Mouse (Mus musculus) liver, embryonic 12.5 days (tissue): Measurements from ENCODE around the gene Itgb4. TPM values are rescaled to one million over a fixed set of nuclear protein-coding genes. Genes with fewer than 3 reads are reported as not detected.
A peak's percentile ranks its signal among the peaks of the same experiment; 100 is the strongest.

Source experiments
- ATAC-seq: fragments of 200-750 bp; cut with Nextera tagmentation; 2 replicates; pipeline ENCODE4 v1.8.0; 2017; ENCODE audit warnings: moderate number of reproducible peaks, mild to moderate bottlenecking, moderate library complexity
- H3K27ac ChIP-seq: fragments of 300-500 bp; sonication (generic); 2 replicates; pipeline ENCODE4 v1.5.1; 2016; ENCODE audit warnings: mild to moderate bottlenecking
- H3K27me3 ChIP-seq: fragments of 300-500 bp; sonication (generic); replicated peaks from 2 replicates; pipeline ENCODE4 v1.6.1; 2016; ENCODE audit warnings: mild to moderate bottlenecking, moderate library complexity
- H3K36me3 ChIP-seq: fragments of 300-500 bp; sonication (generic); 2 replicates; pipeline ENCODE4 v1.6.1; 2016; ENCODE audit warnings: mild to moderate bottlenecking, moderate library complexity
- H3K4me1 ChIP-seq: fragments of 300-500 bp; sonication (generic); 2 replicates; pipeline ENCODE4 v1.6.1; 2016
- H3K4me2 ChIP-seq: fragments of 300-500 bp; sonication (generic); 2 replicates; pipeline ENCODE4 v1.6.1; 2016; ENCODE audit warnings: mild to moderate bottlenecking, moderate library complexity
- H3K4me3 ChIP-seq: fragments of 300-500 bp; sonication (generic); 2 replicates; pipeline ENCODE4 v1.5.1; 2016; ENCODE audit warnings: mild to moderate bottlenecking, moderate library complexity
- H3K9ac ChIP-seq: fragments of 300-500 bp; sonication (generic); 2 replicates; pipeline ENCODE4 v1.6.1; 2016; ENCODE audit warnings: mild to moderate bottlenecking, moderate library complexity
- H3K9me3 ChIP-seq: fragments of 300-500 bp; sonication (generic); replicated peaks from 2 replicates; pipeline ENCODE4 v1.6.1; 2016; ENCODE audit warnings: mild to moderate bottlenecking, moderate library complexity
- WGBS: fragments of 180-500 bp; shearing (Covaris S2); methylation state at CpG from one replicate; pipeline ENCODE4 v1.1.7; 2016; ENCODE audit not compliant: insufficient replicate concordance; 5-methylcytosine and 5-hydroxymethylcytosine counted together
- polyA plus RNA-seq: library from polyadenylated mRNA; unstranded; fragments of >200 nt; fragmentation: Nextera tagmentation; extraction: Ambion mirVana; gene quantifications from 2 replicates; pipeline ENCODE4 v1.2.1, GENCODE M21; 2016

The Itgb4 gene
- 0.31 and 0.44 TPM in 2 replicates for polyA plus RNA-seq

DNA sequence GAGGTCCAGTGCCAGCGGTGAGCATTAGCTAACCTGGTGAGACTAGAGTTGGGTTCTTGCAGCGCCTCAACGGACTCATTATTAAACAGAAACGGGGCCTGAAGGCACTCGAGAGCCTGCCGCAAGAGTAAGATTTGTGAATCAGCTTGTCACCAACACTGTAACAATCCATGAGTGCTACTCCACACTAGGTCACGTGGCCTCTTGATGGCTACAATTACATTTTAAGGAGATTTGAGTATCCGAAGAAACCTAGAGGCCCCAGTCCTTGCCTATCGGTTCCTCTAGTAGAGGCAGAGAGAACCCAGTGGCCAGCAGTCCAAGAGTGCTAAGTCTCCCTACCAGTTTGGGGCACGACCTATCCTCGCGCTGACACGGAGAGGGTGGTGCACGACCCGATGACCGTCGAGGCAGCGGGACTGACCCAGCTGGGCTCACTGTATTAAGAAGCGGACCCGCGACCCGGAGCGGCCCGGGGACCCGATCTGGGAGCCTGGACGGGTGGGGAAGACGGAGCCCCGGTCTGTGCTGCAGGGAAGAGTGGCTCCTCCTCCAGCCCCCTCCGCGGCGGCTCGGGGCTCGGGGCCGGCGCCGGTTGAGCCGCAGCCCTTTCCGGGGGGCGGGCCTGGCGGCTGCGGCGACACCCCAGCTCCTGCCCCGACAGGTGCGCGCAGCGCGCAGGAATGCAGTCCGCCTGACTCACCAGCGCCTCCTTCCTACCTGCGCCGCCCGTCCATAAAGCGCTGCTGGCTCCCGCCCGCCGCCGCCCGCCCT lies at the start of gene Itgb4:
TSS of gene Itgb4 (plus strand) at position 401 of the 774 bp plus-strand sequence.
- no peaks in the 10 kb centered on the region for H3K9me3 ChIP-seq
- H3K9ac ChIP-seq: peak within 1 kb of the TSS; percentile 4; the same call in 1 of the 2 replicates
- H3K4me3 ChIP-seq: peak within 1 kb of the TSS; percentile 49
- H3K36me3 ChIP-seq: no peaks in the 10 kb centered on the region
- 10% methylated on average over 58 of the region's 58 CpGs for WGBS
- H3K27ac ChIP-seq: no peak within 1 kb of the TSS
- peak within 1 kb of the TSS; percentile 72 for H3K4me2 ChIP-seq
- peaks cover 69% of the 10 kb centered on the region for H3K27me3 ChIP-seq
- peak; percentile 24; the same call in 1 of the 2 replicates for ATAC-seq
- peaks cover 16% of the 10 kb centered on the region for H3K4me1 ChIP-seq

DNA sequence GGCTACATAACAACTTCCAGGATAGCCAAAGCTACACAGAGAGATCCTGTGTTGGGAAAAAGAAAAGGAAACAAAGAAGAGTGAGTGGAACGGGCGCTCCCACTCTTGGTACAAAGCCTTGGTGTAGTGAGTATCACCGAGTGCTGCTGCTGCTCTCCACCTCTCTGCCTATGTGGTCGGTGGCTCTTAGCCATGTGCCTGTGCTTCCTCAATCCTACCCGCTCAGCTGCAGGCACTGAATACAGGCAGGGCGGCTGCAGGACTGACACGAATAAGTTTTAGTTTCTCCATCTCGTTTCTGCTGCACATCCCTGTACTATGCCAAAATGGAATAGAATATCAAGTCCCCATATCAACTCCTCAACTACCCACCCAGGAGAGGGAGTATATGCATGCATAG lies 45.5 kb upstream of the Itgb4 start:
- Histone ChIP-seq H3K27me3 (no peaks in the 10 kb centered on the region), H3K4me3 (no peak overlapping the region), H3K4me2 (no peak overlapping the region), H3K4me1 (peaks cover 17% of the 10 kb centered on the region), H3K27ac (no peak overlapping the region), H3K9ac (no peak overlapping the region), H3K36me3 (peaks cover 49% of the 10 kb centered on the region), H3K9me3 (no peaks in the 10 kb centered on the region)
- 77% methylated on average over 8 of the region's 8 CpGs for WGBS
- no peak for ATAC-seq

DNA sequence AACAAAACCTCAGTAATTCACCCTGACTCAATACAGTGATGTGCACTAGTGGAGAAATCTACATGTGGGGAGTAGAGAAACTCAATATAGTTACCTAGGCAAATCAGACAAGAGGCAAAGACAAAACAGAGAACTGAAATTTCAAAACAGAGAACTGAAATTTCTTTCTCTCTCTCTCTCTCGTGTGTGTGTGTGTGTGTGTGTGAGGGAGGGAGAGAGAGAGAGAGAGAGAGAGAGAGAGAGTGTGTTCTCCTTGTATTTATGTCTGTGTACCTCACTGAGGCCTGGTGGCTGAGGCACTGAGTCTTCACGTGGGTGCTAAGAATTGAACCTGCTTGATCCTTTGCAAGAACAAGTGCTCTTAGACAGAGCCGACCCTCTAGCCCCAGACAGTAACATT lies 44.7 kb upstream of the Itgb4 start:
- Histone ChIP-seq H3K36me3 (peaks cover 43% of the 10 kb centered on the region), H3K9me3 (no peaks in the 10 kb centered on the region), H3K27ac (no peak overlapping the region), H3K4me3 (no peak overlapping the region), H3K4me2 (no peak overlapping the region), H3K4me1 (peaks cover 25% of the 10 kb centered on the region), H3K27me3 (no peaks in the 10 kb centered on the region), H3K9ac (no peak overlapping the region)
- no peak for ATAC-seq
- WGBS: 75% methylated on average over 2 of the region's 3 CpGs

DNA sequence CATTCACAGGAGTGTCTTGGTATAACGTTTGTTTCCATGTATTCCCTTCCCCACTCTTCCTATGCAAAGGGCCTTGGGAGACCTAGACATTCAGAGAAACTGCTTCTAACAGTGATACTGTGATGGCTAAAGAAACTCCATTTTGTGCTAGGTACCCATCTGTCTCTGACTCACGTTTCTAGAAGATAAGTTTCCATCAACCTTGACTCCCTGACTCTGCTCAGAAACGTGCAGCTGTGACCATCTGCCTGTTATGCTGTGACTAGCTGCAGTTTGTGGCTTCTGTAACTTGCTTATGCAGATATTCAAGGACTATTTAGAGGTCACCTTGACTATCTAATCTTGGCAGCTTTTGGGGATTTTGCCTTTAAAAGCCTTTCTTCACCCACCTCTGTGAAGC lies 43.3 kb upstream of the Itgb4 start:
- ATAC-seq: no peak
- 56% methylated on average over 3 of the region's 3 CpGs for WGBS
- no peak overlapping the region for H3K27ac ChIP-seq
- H3K4me1 ChIP-seq: peaks cover 31% of the 10 kb centered on the region
- H3K36me3 ChIP-seq: peaks cover 46% of the 10 kb centered on the region
- no peaks in the 10 kb centered on the region for H3K9me3 ChIP-seq
- H3K27me3 ChIP-seq: no peaks in the 10 kb centered on the region
- H3K4me3 ChIP-seq: no peak overlapping the region
- no peak overlapping the region for H3K9ac ChIP-seq
- H3K4me2 ChIP-seq: no peak overlapping the region

DNA sequence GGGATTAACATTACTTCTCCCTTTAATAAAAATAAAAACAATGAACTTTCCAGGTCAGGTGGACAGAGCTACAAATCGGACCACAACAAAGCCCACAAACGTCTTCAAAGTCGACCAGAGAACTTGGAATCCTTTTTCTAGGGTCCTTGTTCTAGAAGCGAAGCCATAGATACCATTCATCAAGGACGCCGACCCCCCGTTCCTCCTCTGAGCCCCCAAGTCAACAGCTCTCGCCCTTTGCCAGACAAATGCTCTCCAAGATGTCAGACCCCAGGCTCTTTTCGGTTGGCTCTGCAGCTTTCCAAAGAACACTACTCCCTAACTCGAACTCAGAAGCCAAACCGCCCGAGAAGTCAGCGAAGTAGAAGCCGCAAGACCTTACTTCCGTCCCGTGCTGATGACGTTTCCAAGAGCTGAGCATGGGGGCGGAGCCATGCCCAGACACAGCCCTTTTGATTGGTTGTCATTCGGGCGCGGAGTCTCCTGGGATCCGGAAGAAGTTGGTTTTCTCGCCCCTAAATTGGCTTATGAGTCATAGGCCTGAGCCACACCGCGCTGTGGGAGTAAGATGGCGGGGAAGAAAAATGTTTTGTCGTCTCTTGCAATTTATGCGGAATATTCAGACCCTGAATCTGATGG lies 41.3 kb upstream of the Itgb4 start, which contains the start of the genes Sap30bp and Recql5:
TSS of gene Sap30bp (plus strand) at position 175 of the 639 bp plus-strand sequence.
TSS of gene Recql5 (minus strand) at position 370 of the 639 bp plus-strand sequence.
- H3K27ac ChIP-seq: peak within 1 kb of the TSS; percentile 53; the same call in 1 of the 2 replicates
- H3K36me3 ChIP-seq: peaks cover 49% of the 10 kb centered on the region
- no peaks in the 10 kb centered on the region for H3K9me3 ChIP-seq
- peaks cover 31% of the 10 kb centered on the region for H3K4me1 ChIP-seq
- H3K4me3 ChIP-seq: peak within 1 kb of the TSS; percentile 84
- H3K27me3 ChIP-seq: no peaks in the 10 kb centered on the region
- peak; percentile 99 for ATAC-seq
- peak within 1 kb of the TSS; percentile 86 for H3K4me2 ChIP-seq
- peak within 1 kb of the TSS; percentile 83 for H3K9ac ChIP-seq
- under 1% methylated on average over 28 of the region's 28 CpGs for WGBS

DNA sequence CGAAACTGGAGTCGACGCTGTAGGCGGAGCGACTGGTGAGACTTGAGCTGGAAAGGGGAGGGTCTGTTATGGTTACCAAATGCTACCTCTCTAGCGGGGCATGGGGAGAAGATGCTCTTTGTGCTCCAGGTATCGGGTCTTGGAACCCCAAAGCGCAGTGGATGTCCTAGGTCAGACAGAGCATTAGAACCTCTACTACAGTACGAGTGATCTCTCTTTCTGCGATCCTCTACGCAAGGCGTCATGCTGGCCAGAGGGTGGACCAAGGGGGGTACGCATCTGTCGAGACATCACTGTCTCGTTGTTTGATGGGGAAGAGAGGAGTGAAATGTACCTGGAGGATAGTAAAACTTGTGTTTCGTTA lies 40.8 kb upstream of the Itgb4 start:
- WGBS: under 1% methylated on average over 16 of the region's 16 CpGs

DNA sequence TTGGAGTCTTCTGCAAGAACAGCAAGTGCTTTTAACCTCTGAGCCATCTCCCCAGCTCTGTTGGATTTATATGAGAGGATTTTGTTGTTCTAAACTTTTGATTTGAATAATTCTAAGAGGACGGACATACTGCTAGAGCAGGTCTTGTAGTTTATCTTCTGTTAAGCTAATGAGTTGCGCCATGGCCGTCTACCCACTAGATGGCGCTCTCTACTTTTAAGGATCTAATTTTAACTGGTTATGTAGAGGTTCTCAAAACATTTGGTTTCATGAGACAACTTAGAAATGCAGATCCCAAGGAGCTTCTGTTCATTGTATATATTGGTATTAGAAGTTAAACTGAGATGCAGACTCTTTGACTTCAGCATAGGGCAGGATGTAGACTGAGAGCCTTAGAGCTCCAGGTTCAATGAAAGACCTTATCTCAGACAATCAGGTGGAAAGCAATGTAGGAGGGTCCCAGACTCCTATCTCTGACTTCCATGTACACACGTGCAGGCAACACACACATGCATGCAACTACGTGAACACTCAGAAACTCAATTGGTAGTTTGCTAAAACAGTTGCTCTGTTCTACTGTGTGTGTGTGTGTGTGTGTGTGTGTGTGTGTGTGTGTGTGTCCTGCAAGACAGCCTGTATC lies 34.7 kb upstream of the Itgb4 start:
- Histone ChIP-seq H3K4me2 (no peak overlapping the region), H3K27ac (no peak overlapping the region), H3K4me1 (peaks cover 16% of the 10 kb centered on the region), H3K36me3 (peaks cover 96% of the 10 kb centered on the region), H3K27me3 (no peaks in the 10 kb centered on the region), H3K9ac (no peak overlapping the region), H3K4me3 (no peak overlapping the region), H3K9me3 (no peaks in the 10 kb centered on the region)
- ATAC-seq: peak; percentile 55; the same call in 1 of the 2 replicates
- 23% methylated on average over 6 of the region's 6 CpGs for WGBS

More for the DNA sequence above, 40.8 kb upstream of the Itgb4 start:
- Histone ChIP-seq H3K27ac (peak overlapping the region; percentile 53; the same call in 1 of the 2 replicates), H3K4me2 (peak overlapping the region; percentile 85), H3K4me3 (peak overlapping the region; percentile 84), H3K27me3 (no peaks in the 10 kb centered on the region), H3K36me3 (peaks cover 48% of the 10 kb centered on the region), H3K4me1 (peaks cover 31% of the 10 kb centered on the region), H3K9ac (peak overlapping the region; percentile 83), H3K9me3 (no peaks in the 10 kb centered on the region)
- peak; percentile 35 for ATAC-seq

DNA sequence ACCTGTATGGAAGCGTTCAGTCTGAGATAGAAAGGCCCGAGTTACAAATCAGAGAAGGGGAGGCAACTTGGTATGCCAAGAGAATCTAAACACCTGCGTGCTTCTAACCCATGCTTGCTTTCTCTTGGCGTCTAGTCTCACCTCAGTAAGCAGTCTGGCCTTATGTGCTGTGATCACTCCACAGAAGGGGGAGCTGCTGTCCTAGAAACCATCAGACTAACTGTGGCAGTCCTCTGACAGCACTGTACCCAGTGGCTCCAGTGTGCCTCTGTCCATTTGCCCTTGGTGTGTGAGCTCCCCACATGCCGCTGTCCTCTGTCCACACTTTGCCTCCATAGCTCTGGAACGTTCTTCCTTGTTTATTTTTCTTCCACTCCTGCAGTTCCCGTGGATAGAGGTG lies 32.5 kb upstream of the Itgb4 start:
- Histone ChIP-seq H3K4me3 (no peak overlapping the region), H3K27me3 (no peaks in the 10 kb centered on the region), H3K4me2 (no peak overlapping the region), H3K36me3 (peaks cover 95% of the 10 kb centered on the region), H3K9ac (no peak overlapping the region), H3K27ac (no peak overlapping the region), H3K9me3 (no peaks in the 10 kb centered on the region), H3K4me1 (peaks cover 10% of the 10 kb centered on the region)
- WGBS: 86% methylated on average over 7 of the region's 7 CpGs
- ATAC-seq: no peak

DNA sequence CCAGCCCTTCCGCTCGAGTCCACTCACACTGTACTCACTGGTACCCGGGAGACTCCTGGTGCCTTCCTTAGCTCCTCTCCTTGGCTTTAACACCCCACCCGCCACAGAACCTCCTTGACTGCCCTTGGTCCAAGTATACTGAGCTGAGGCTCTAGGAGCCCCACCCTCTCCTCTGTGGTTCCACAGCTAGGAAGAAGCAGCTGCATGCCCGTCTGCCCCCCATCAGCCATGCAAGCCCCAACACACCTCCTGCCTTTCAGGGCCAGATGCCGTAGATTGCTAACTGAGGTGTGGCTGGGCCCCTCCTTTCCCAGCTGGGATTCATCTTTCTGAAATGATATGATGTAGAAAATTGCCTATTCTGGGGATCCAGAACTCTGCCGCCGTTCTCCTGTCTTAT lies 29.3 kb upstream of the Itgb4 start:
- no peak overlapping the region for H3K4me3 ChIP-seq
- H3K4me2 ChIP-seq: no peak overlapping the region
- no peaks in the 10 kb centered on the region for H3K27me3 ChIP-seq
- no peak overlapping the region for H3K27ac ChIP-seq
- peaks cover 2% of the 10 kb centered on the region for H3K4me1 ChIP-seq
- peaks cover 95% of the 10 kb centered on the region for H3K36me3 ChIP-seq
- no peaks in the 10 kb centered on the region for H3K9me3 ChIP-seq
- ATAC-seq: no peak
- H3K9ac ChIP-seq: no peak overlapping the region
- 86% methylated on average over 8 of the region's 8 CpGs for WGBS

DNA sequence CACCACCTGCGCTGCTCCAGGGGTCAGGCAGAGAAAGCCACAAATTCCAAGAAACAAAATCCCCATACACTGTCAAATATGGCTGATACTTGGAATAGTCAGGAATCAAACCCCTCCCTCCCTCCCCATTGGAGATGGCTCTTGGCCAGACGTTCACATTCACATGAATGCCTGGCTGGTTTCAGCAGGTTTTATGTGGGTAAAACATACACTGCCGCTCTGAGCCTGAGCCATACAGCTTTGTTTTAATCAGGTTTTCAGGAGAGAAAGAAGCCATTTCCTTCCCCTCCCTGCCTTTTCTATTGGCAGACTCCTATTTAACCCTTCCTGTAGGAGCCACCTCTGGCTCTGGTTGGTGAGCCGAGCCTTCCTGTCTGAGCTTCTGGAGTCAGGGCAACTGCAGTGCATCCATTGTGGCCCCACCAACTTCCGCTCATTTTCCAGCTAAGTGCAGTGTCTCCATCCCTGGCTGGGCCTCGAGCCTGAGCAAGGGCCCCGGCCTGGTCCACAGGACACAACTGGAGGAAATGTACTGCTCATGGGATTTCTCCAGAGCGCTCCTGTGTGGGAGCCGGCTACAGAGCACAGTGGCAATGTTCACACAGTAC lies 28.2 kb upstream of the Itgb4 start:
- WGBS: 93% methylated on average over 9 of the region's 9 CpGs
- Histone ChIP-seq H3K9me3 (no peaks in the 10 kb centered on the region), H3K27me3 (no peaks in the 10 kb centered on the region), H3K4me3 (no peak overlapping the region), H3K36me3 (peaks cover 95% of the 10 kb centered on the region), H3K9ac (no peak overlapping the region), H3K27ac (no peak overlapping the region), H3K4me1 (no peaks in the 10 kb centered on the region), H3K4me2 (no peak overlapping the region)
- ATAC-seq: no peak

DNA sequence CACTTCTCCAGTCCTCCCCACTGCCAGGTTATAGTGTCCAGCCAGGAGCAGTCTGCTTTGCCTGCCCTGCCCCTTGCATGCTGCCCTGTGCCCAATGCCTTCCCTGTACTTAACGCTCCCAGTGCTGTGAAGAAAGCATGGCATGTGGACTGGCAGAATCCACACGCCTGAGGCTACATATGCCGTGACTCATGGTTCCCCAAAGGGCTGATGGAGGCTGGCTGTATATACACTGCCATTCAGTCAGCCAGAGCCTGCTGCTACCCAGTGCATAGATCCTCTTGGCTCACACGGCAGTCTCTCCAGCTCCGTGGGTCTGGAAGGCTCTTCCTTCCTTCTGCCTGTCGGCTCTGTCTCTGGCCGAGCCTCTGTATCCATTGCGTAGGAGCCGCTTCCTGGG lies 26.2 kb upstream of the Itgb4 start:
- Histone ChIP-seq H3K9me3 (no peaks in the 10 kb centered on the region), H3K4me2 (no peak overlapping the region), H3K4me3 (no peak overlapping the region), H3K9ac (no peak overlapping the region), H3K27me3 (no peaks in the 10 kb centered on the region), H3K36me3 (peaks cover 96% of the 10 kb centered on the region), H3K4me1 (no peaks in the 10 kb centered on the region), H3K27ac (no peak overlapping the region)
- ATAC-seq: no peak
- 90% methylated on average over 9 of the region's 9 CpGs for WGBS
